ENCODE assay signal across 15 mouse cellular contexts in genomic region chr13:91876741-91877349, GRCm38 (mm10). TPM values are rescaled to one million over a fixed set of nuclear protein-coding genes. Genes with fewer than 3 reads are reported as not detected.
A peak's percentile ranks its signal among the peaks of the same experiment; 100 is the strongest.
DNase-seq lines count a peak whose midpoint lies in the region; ATAC-seq and TF ChIP-seq lines count a peak whose summit lies in the region.
"Had no signal": no experiment of that assay in that cellular context is flagged by ENCODE, and none has a peak within 500 bp of the region (broad histone marks: within the 10 kb centered on the region; RNA-seq: fewer than 3 reads in every experiment).

TSS of gene Ckmt2 (minus strand) at chr13:91876885.

- 0 out of 2 replicates have a peak within 1 kb of the TSS, but pooled peaks have one; percentile 25 for H3K4me2 ChIP-seq in heart, embryonic 12.5 days
- H3K4me2 ChIP-seq in intestine, embryonic 16.5 days (ENCODE audit: low read depth, low read length) = peak within 1 kb of the TSS; percentile 16; the same call in 1 of the 2 replicates
- H3K4me2 ChIP-seq: forebrain, embryonic 12.5 days; hindbrain, embryonic 12.5 days; limb, embryonic 13.5 days had no signal

- H3K4me3 ChIP-seq in thymus, adult 2 months (ENCODE audit: control insufficient read depth, insufficient read depth, low read length) = no peak within 1 kb of the TSS
- H3K4me3 ChIP-seq in heart, embryonic 12.5 days = no peak within 1 kb of the TSS
- no peak within 1 kb of the TSS for H3K4me3 ChIP-seq in intestine, embryonic 16.5 days (ENCODE audit: low read length)
- H3K4me3 ChIP-seq: forebrain, embryonic 12.5 days; hindbrain, embryonic 12.5 days; limb, embryonic 13.5 days had no signal

- no peak for ATAC-seq in heart, embryonic 12.5 days (ENCODE audit: insufficient number of reproducible peaks, low FRiP score)
- peak; percentile 99 for ATAC-seq in intestine, embryonic 16.5 days
- ATAC-seq: midbrain, embryonic 16.5 days had no signal

- no peaks in the 10 kb centered on the region for H3K36me3 ChIP-seq in thymus, adult 2 months (ENCODE audit: control insufficient read depth, insufficient read depth, low read length)
- no peaks in the 10 kb centered on the region for H3K36me3 ChIP-seq in heart, embryonic 12.5 days
- H3K36me3 ChIP-seq in intestine, embryonic 16.5 days (ENCODE audit: control insufficient read depth, insufficient read depth, low read length) = no peaks in the 10 kb centered on the region
- H3K36me3 ChIP-seq: forebrain, embryonic 12.5 days; hindbrain, embryonic 12.5 days; limb, embryonic 13.5 days had no signal

- TF ChIP-seq POLR2A in thymus, adult 2 months (IDR thresholded peaks at IDR 0.05; ENCODE audit: control insufficient read depth, extremely low read depth, insufficient read depth, low read length, poor library complexity) = no peak

- H3K27me3 ChIP-seq in thymus, adult 2 months (ENCODE audit: control insufficient read depth, insufficient read depth, low read length) = no peaks in the 10 kb centered on the region
- H3K27me3 ChIP-seq in heart, embryonic 12.5 days (replicated peaks) = no peaks in the 10 kb centered on the region
- no peaks in the 10 kb centered on the region for H3K27me3 ChIP-seq in intestine, embryonic 16.5 days (replicated peaks; ENCODE audit: control insufficient read depth, insufficient read depth, low read length)
- H3K27me3 ChIP-seq: forebrain, embryonic 12.5 days; hindbrain, embryonic 12.5 days; limb, embryonic 13.5 days had no signal

- 82% methylated on average over 5 of the region's 5 CpGs for WGBS in thymus, adult 2 months
- 61% methylated on average over 5 of the region's 5 CpGs for WGBS in heart, embryonic 12.5 days
- WGBS in intestine, embryonic 16.5 days = 35% methylated on average over 5 of the region's 5 CpGs

- no peak within 1 kb of the TSS for H3K27ac ChIP-seq in thymus, adult 2 months (ENCODE audit: control insufficient read depth, insufficient read depth, low read length)
- H3K27ac ChIP-seq in heart, embryonic 12.5 days (ENCODE audit: poor library complexity, severe bottlenecking) = peak within 1 kb of the TSS; percentile 89
- H3K27ac ChIP-seq in intestine, embryonic 16.5 days (ENCODE audit: low read length) = peak within 1 kb of the TSS; percentile 90
- H3K27ac ChIP-seq: forebrain, embryonic 12.5 days; hindbrain, embryonic 12.5 days; limb, embryonic 13.5 days had no signal

- H3K4me1 ChIP-seq in thymus, adult 2 months (replicated peaks; ENCODE audit: control insufficient read depth, insufficient read depth, low read length) = no peaks in the 10 kb centered on the region
- peaks cover 37% of the 10 kb centered on the region for H3K4me1 ChIP-seq in heart, embryonic 12.5 days (replicated peaks)
- H3K4me1 ChIP-seq in intestine, embryonic 16.5 days (ENCODE audit: control insufficient read depth, insufficient read depth, low read length) = peaks cover 3% of the 10 kb centered on the region; the same call in 1 of the 2 replicates
- H3K4me1 ChIP-seq: forebrain, embryonic 12.5 days; hindbrain, embryonic 12.5 days had no signal

- DNase-seq in thymus, adult 2 months = no peak
- no peak for DNase-seq in thymus, postnatal 25 days
- DNase-seq in yolk sac, embryonic 10.5 days (ENCODE audit: low spot score) = peak; percentile 79
- no peak for DNase-seq in adrenal gland, adult (ENCODE audit: inconsistent age in 2 of 2, low spot score in 1 of 2)
- no peak for DNase-seq in embryo, embryonic 9.5 days (ENCODE audit: extremely low spot score)
- DNase-seq in frontal cortex, postnatal 10 days (ENCODE audit: low spot score in 2 of 2) = no peak
- DNase-seq: adrenal gland, postnatal 10 days; right cerebral cortex, postnatal 4 days; thymus, postnatal 36 days had no signal

- no peak for TF ChIP-seq CTCF in thymus, adult 2 months (IDR thresholded peaks at IDR 0.05; ENCODE audit: borderline replicate concordance, control insufficient read depth, extremely low read depth, insufficient read depth, low read length, poor library complexity)

- no peak within 1 kb of the TSS for H3K9ac ChIP-seq in heart, embryonic 12.5 days
- H3K9ac ChIP-seq in intestine, embryonic 16.5 days (ENCODE audit: low read depth, low read length) = 0 out of 2 replicates have a peak within 1 kb of the TSS, but pooled peaks have one; percentile 34
- H3K9ac ChIP-seq: forebrain, embryonic 12.5 days; hindbrain, embryonic 12.5 days; limb, embryonic 13.5 days had no signal

- no peaks in the 10 kb centered on the region for H3K9me3 ChIP-seq in heart, embryonic 12.5 days (replicated peaks)
- H3K9me3 ChIP-seq in intestine, embryonic 16.5 days (ENCODE audit: control insufficient read depth, low read length) = no peaks in the 10 kb centered on the region
- H3K9me3 ChIP-seq: forebrain, embryonic 12.5 days; hindbrain, embryonic 12.5 days; limb, embryonic 13.5 days had no signal

RNA-seq across cellular contexts. Expression of gene Ckmt2, which starts in this region (rescaled TPM):
- polyA plus RNA-seq in thymus, adult 2 months (2012; rRNA removed) = 4.4 and 80.0 TPM in 2 replicates
- 12.2 and 12.8 TPM in 2 replicates for polyA plus RNA-seq in heart, embryonic 12.5 days (2016; fragmentation: Nextera tagmentation; extraction: Ambion mirVana)
- 2.8 and 3.3 TPM in 2 replicates for polyA plus RNA-seq in intestine, embryonic 16.5 days (2015; fragmentation: Nextera tagmentation; extraction: Ambion mirVana)
- polyA plus RNA-seq: forebrain, embryonic 12.5 days; hindbrain, embryonic 12.5 days; limb, embryonic 13.5 days; midbrain, embryonic 16.5 days had no signal
